Mouse (Mus musculus) ES-CJ7 (cell line): ENCODE results near the gene Gnaq.
A peak's percentile ranks its signal among the peaks of the same experiment; 100 is the strongest.
"Not testable (repeated sequence)": the region's sequence is repeated elsewhere in the genome, so short reads cannot be mapped to it uniquely, and the experiment has no call there.

Experiments used
- DNase-seq: peaks from one replicate; pipeline ENCODE4 v3.0.0; 2011; ENCODE audit warnings: low read depth, low spot score

Gnaq gene

GRCm38 (mm10) chr19:16132791-16132864, at the start of gene Gnaq:
TSS of gene Gnaq (plus strand) at chr19:16132831.
- no peak for DNase-seq

- DNase-seq: not testable (repeated sequence)
Measured at GRCm38 (mm10) chr19:16083981-16084630, 48.5 kb upstream of the Gnaq start.

- no peak for DNase-seq
Measured at GRCm38 (mm10) chr19:16085248-16085647, 47.4 kb upstream of the Gnaq start.

- no peak for DNase-seq
Measured at GRCm38 (mm10) chr19:16086154-16086553, 46.5 kb upstream of the Gnaq start.

- no peak for DNase-seq
Measured at GRCm38 (mm10) chr19:16086581-16086980, 46.0 kb upstream of the Gnaq start.

GRCm38 (mm10) chr19:16087391-16087790, 45.2 kb upstream of the Gnaq start:
- DNase-seq: no peak

- DNase-seq: no peak
Measured at GRCm38 (mm10) chr19:16093616-16094015, 39.0 kb upstream of the Gnaq start.

- no peak for DNase-seq
Measured at GRCm38 (mm10) chr19:16109901-16110300, 22.7 kb upstream of the Gnaq start.

GRCm38 (mm10) chr19:16110670-16111069, 22.0 kb upstream of the Gnaq start:
- DNase-seq: no peak

GRCm38 (mm10) chr19:16113295-16113694, 19.3 kb upstream of the Gnaq start:
- no peak for DNase-seq

- no peak for DNase-seq
Measured at GRCm38 (mm10) chr19:16118421-16118820, 14.2 kb upstream of the Gnaq start.

- DNase-seq: no peak
Measured at GRCm38 (mm10) chr19:16121301-16121700, 11.3 kb upstream of the Gnaq start.

GRCm38 (mm10) chr19:16128715-16129114, 3.9 kb upstream of the Gnaq start:
- peak; percentile 79 for DNase-seq

GRCm38 (mm10) chr19:16129171-16129570, 3.5 kb upstream of the Gnaq start:
- DNase-seq: peak; percentile 14

GRCm38 (mm10) chr19:16130476-16130875, 2.2 kb upstream of the Gnaq start:
- no peak for DNase-seq

GRCm38 (mm10) chr19:16131831-16132230, 800 bp upstream of the Gnaq start:
- no peak for DNase-seq

GRCm38 (mm10) chr19:16132340-16132790, 266 bp upstream of the Gnaq start:
- DNase-seq: peak; percentile 78

- DNase-seq: peak; percentile 31
Measured at GRCm38 (mm10) chr19:16132865-16133720, 462 bp downstream of the Gnaq start.

- DNase-seq: no peak
Measured at GRCm38 (mm10) chr19:16133721-16134570, 1.3 kb downstream of the Gnaq start.

- DNase-seq: no peak
Measured at GRCm38 (mm10) chr19:16138064-16138580, 5.5 kb downstream of the Gnaq start.

- no peak for DNase-seq
Measured at GRCm38 (mm10) chr19:16140710-16141109, 8.1 kb downstream of the Gnaq start.

GRCm38 (mm10) chr19:16141857-16142256, 9.2 kb downstream of the Gnaq start:
- DNase-seq: no peak
